Mouse (Mus musculus): Measurements from ENCODE around the gene Pnpt1. TPM values are rescaled to one million over a fixed set of nuclear protein-coding genes. Genes with fewer than 3 reads are reported as not detected.

Pnpt1 gene
- 54.3 and 64.4 TPM in 2 replicates for total RNA-seq (2017)

- ATAC-seq (replicated peaks in 1 of 2; ENCODE audit: insufficient read depth in 1 of 2, low FRiP score in 2 of 2, low TSS enrichment in 1 of 2, low read depth in 1 of 2, poor library complexity in 2 of 2, severe bottlenecking in 2 of 2): peak; percentile 100
These were observed at the start of gene Pnpt1 for GRCm38 (mm10) chr11:29130385-29131355. Gene Pnpt1, plus strand, starts transcription at chr11:29130744.

GRCm38 (mm10) chr11:29092403-29092802, 38.1 kb upstream of the Pnpt1 start:
- no peak for ATAC-seq (replicated peaks in 1 of 2; ENCODE audit: insufficient read depth in 1 of 2, low FRiP score in 2 of 2, low TSS enrichment in 1 of 2, low read depth in 1 of 2, poor library complexity in 2 of 2, severe bottlenecking in 2 of 2)

GRCm38 (mm10) chr11:29098926-29099325, 31.6 kb upstream of the Pnpt1 start:
- ATAC-seq (replicated peaks in 1 of 2; ENCODE audit: insufficient read depth in 1 of 2, low FRiP score in 2 of 2, low TSS enrichment in 1 of 2, low read depth in 1 of 2, poor library complexity in 2 of 2, severe bottlenecking in 2 of 2): no peak

- peak; percentile 4 to 10; a peak in 1 of 4 replicates for ATAC-seq (replicated peaks in 1 of 2; ENCODE audit: insufficient read depth in 1 of 2, low FRiP score in 2 of 2, low TSS enrichment in 1 of 2, low read depth in 1 of 2, poor library complexity in 2 of 2, severe bottlenecking in 2 of 2)
These were observed 621 bp upstream of the Pnpt1 start for GRCm38 (mm10) chr11:29129862-29130384.

- no peak for ATAC-seq (replicated peaks in 1 of 2; ENCODE audit: insufficient read depth in 1 of 2, low FRiP score in 2 of 2, low TSS enrichment in 1 of 2, low read depth in 1 of 2, poor library complexity in 2 of 2, severe bottlenecking in 2 of 2)
These were observed 10.1 kb downstream of the Pnpt1 start for GRCm38 (mm10) chr11:29140671-29141070.

GRCm38 (mm10) chr11:29148901-29149300, 18.4 kb downstream of the Pnpt1 start:
- 0 out of 4 replicates have a peak, but pooled peaks of 1 of the 2 experiments have one; percentile 37 for ATAC-seq (replicated peaks in 1 of 2; ENCODE audit: insufficient read depth in 1 of 2, low FRiP score in 2 of 2, low TSS enrichment in 1 of 2, low read depth in 1 of 2, poor library complexity in 2 of 2, severe bottlenecking in 2 of 2)

GRCm38 (mm10) chr11:29163569-29163968, 33.0 kb downstream of the Pnpt1 start:
- no peak for ATAC-seq (replicated peaks in 1 of 2; ENCODE audit: insufficient read depth in 1 of 2, low FRiP score in 2 of 2, low TSS enrichment in 1 of 2, low read depth in 1 of 2, poor library complexity in 2 of 2, severe bottlenecking in 2 of 2)

GRCm38 (mm10) chr11:29171959-29172391, 41.4 kb downstream of the Pnpt1 start:
- ATAC-seq (replicated peaks in 1 of 2; ENCODE audit: insufficient read depth in 1 of 2, low FRiP score in 2 of 2, low TSS enrichment in 1 of 2, low read depth in 1 of 2, poor library complexity in 2 of 2, severe bottlenecking in 2 of 2): peak; percentile 28 to 29

GRCm38 (mm10) chr11:29172563-29173124, 42.1 kb downstream of the Pnpt1 start, which contains the start of gene Ppp4r3b:
Gene Ppp4r3b, plus strand, starts transcription at chr11:29172890.
- ATAC-seq (replicated peaks in 1 of 2; ENCODE audit: insufficient read depth in 1 of 2, low FRiP score in 2 of 2, low TSS enrichment in 1 of 2, low read depth in 1 of 2, poor library complexity in 2 of 2, severe bottlenecking in 2 of 2): peak; percentile 91 to 95

- ATAC-seq (replicated peaks in 1 of 2; ENCODE audit: insufficient read depth in 1 of 2, low FRiP score in 2 of 2, low TSS enrichment in 1 of 2, low read depth in 1 of 2, poor library complexity in 2 of 2, severe bottlenecking in 2 of 2): peak; percentile 63 to 73
These were observed 42.6 kb downstream of the Pnpt1 start for GRCm38 (mm10) chr11:29173125-29173631.

- ATAC-seq (replicated peaks in 1 of 2; ENCODE audit: insufficient read depth in 1 of 2, low FRiP score in 2 of 2, low TSS enrichment in 1 of 2, low read depth in 1 of 2, poor library complexity in 2 of 2, severe bottlenecking in 2 of 2): no peak
These were observed 43.3 kb downstream of the Pnpt1 start for GRCm38 (mm10) chr11:29173706-29174436.

GRCm38 (mm10) chr11:29179319-29179718, 48.8 kb downstream of the Pnpt1 start:
- no peak for ATAC-seq (replicated peaks in 1 of 2; ENCODE audit: insufficient read depth in 1 of 2, low FRiP score in 2 of 2, low TSS enrichment in 1 of 2, low read depth in 1 of 2, poor library complexity in 2 of 2, severe bottlenecking in 2 of 2)

- no peak for ATAC-seq (replicated peaks in 1 of 2; ENCODE audit: insufficient read depth in 1 of 2, low FRiP score in 2 of 2, low TSS enrichment in 1 of 2, low read depth in 1 of 2, poor library complexity in 2 of 2, severe bottlenecking in 2 of 2)
These were observed 50.1 kb downstream of the Pnpt1 start for GRCm38 (mm10) chr11:29180657-29181056.

GRCm38 (mm10) chr11:29181751-29182150, 51.2 kb downstream of the Pnpt1 start:
- ATAC-seq (replicated peaks in 1 of 2; ENCODE audit: insufficient read depth in 1 of 2, low FRiP score in 2 of 2, low TSS enrichment in 1 of 2, low read depth in 1 of 2, poor library complexity in 2 of 2, severe bottlenecking in 2 of 2): no peak

- no peak for ATAC-seq (replicated peaks in 1 of 2; ENCODE audit: insufficient read depth in 1 of 2, low FRiP score in 2 of 2, low TSS enrichment in 1 of 2, low read depth in 1 of 2, poor library complexity in 2 of 2, severe bottlenecking in 2 of 2)
These were observed 58.4 kb downstream of the Pnpt1 start for GRCm38 (mm10) chr11:29188981-29189380.

GRCm38 (mm10) chr11:29203653-29204052, 73.1 kb downstream of the Pnpt1 start:
- 0 out of 4 replicates have a peak, but pooled peaks of 1 of the 2 experiments have one; percentile 27 for ATAC-seq (replicated peaks in 1 of 2; ENCODE audit: insufficient read depth in 1 of 2, low FRiP score in 2 of 2, low TSS enrichment in 1 of 2, low read depth in 1 of 2, poor library complexity in 2 of 2, severe bottlenecking in 2 of 2)

GRCm38 (mm10) chr11:29209774-29210173, 79.2 kb downstream of the Pnpt1 start:
- no peak for ATAC-seq (replicated peaks in 1 of 2; ENCODE audit: insufficient read depth in 1 of 2, low FRiP score in 2 of 2, low TSS enrichment in 1 of 2, low read depth in 1 of 2, poor library complexity in 2 of 2, severe bottlenecking in 2 of 2)

Measured in hematopoietic stem cell, adult 5-6 weeks (primary cell).